Mouse (Mus musculus) c-Kit-positive CD71-positive TER-119-positive erythroid progenitor cells, embryonic 14.5 days (primary cell): ENCODE measurements around the gene Nexmif.
"Not testable (repeated sequence)": the region's sequence is repeated elsewhere in the genome, so short reads cannot be mapped to it uniquely, and the experiment has no call there.

Experiments used
- DNase-seq: peaks from one replicate; pipeline ENCODE4 v3.0.0-alpha.2; 2013; ENCODE audit warnings: low spot score

Nexmif gene

GRCm38 (mm10) chrX:104200736-104201591, at the start of gene Nexmif:
TSS of gene Nexmif (minus strand) at chrX:104201185.
- DNase-seq = no peak

- DNase-seq = no peak
These were observed 7.7 kb upstream of the Nexmif start for GRCm38 (mm10) chrX:104208701-104209100.

DNA sequence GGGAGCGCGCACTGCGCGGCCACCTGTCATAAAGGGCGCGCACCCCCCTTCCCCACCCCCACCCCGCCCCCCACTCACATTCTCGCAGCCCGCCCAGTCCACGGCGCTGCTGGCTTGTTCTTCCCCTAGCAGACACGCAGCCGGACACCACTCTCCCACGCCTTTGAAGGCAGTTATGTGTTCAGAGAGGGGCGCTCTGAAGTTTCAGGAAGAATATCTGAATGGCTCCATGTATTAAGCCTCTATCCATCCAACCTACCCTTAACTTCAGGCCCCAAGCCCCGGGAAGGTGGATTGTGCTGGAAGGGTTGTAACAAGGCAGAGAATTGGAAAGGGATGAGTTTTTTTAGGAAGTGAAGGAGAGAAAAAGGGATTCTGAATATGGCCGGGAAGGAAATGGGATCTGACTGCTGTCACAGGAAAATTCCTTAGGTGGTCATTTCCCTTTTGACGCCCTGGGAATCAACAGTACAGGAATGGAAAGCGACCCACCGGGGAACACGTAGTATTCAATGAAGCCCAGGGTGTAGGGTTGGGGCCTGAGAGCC, 681 bp upstream of the Nexmif start:
- no peak for DNase-seq

- DNase-seq = no peak
These were observed 623 bp downstream of the Nexmif start for GRCm38 (mm10) chrX:104200388-104200735.

DNA sequence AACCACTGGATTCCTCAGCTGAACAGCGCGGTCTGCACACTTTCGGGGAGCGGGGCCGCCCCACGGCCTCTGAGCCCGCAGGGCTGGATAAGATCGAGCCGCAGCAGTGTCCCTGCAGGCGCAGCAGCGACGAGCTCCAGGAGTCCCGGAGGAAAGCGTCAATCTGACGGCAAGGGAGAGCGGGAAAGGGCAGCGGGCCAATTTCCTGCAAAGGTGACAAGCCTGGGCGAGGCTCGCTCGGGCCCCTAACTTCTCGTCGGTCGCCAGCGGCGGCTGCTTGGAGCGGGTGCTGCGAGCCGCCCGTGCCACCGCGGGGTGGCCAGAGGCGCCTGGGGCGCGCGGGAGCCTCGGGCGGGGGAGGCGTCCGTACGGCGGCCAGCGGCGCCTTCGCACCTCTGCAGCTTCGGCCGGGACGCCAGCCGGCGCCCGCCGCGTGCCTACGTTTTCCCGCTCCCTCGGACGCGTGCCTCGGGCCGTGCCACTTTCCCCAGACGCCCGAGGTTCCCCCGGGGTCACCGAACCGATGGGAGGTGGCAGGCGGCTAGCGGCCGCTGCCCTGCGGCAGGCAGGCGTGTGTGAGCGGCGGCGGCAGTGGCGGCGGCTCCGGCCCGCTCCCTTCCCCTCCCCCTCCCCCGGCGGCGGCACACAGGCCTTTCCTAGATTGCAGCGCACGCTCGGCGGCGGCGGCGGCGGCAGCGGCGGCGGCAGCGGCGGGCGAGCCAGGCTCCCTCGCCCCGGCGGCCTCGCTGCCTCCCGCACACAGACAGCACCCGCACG, 1.2 kb downstream of the Nexmif start:
- DNase-seq = no peak

GRCm38 (mm10) chrX:104199070-104199469, 1.9 kb downstream of the Nexmif start:
- DNase-seq = no peak

GRCm38 (mm10) chrX:104196561-104196960, 4.4 kb downstream of the Nexmif start:
- DNase-seq = no peak

- peak; percentile 15 for DNase-seq
These were observed 21.7 kb downstream of the Nexmif start for GRCm38 (mm10) chrX:104179257-104179656.

DNA sequence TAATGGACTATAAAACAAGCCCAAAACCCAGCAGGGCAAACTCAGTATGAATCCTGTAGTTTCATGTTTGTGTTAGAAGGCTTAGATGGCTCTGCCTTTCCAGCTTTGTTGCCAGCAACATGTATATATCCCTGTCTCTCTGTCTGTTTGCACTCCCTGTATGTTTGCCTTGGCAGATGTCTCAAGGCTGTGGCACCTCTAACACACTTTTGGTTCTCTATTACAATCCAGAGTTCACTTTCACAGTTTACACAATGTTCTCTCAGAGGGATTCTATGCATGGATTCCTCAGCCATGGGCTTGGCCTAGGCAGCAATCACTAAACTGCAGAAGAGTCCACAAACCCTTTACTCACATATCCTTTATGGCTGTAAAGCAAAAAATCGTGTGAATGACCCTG, 50.9 kb downstream of the Nexmif start:
- no peak for DNase-seq

DNA sequence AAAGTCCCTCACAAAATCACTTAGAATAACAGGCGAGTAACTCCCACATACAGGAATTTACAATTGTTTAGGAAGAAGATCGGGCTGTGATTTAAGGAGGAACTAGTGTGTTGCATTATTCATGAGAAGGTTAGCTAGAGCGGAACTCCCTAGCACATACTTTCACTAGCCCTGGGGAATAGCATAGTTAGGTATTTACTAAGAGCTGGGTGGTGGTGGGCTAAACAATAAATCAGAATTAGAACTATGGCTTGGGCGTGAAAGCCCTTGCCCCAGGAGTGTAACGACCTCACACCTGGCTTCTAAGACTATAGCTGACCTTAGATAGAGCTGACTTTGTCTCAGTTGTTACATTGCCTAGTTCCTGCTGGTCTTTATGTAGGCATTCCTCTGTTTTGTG, 85.7 kb downstream of the Nexmif start:
- not testable (repeated sequence) for DNase-seq

- no peak for DNase-seq
These were observed 86.4 kb downstream of the Nexmif start for GRCm38 (mm10) chrX:104114596-104114995.

GRCm38 (mm10) chrX:104054848-104055247, 146.1 kb downstream of the Nexmif start:
- DNase-seq = no peak

DNA sequence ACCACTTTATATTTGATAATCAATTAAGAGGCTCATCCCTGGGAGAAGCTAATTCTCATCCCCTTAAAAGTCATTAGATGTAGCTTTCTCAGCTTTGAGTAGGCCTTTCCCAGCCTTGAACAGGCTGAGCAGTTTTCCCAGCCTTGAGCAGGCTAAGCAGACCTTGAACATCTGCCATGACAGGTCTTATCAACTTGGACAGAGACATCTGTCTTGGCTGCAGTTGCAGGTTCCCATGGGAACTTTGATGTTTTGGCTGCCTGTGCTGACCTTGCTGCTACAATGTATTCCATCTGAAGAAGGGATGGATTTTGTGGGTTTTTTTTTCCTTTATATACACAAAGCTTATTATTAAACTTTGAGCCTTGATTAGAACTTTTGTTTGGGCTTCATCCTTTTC, 160.7 kb downstream of the Nexmif start:
- DNase-seq = no peak

DNA sequence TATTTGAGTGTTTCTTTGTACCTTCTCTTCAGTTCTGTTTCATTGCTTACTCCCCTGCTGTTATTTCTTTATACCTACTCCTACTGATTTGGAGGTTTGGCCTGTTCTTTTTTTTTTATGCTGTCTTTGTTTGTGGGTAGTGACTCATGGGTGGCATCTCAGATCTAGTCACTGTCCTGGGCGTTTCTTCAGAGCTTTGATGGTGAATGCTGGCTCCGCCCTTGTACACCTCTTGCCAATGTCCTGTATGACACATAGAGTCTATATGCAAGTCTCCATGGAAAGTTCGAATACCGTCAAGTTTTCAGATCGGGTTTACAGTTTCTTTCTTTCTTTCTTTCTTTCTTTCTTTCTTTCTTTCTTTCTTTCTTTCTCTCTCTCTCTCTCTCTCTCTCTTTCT, 167.1 kb downstream of the Nexmif start:
- DNase-seq = no peak

GRCm38 (mm10) chrX:104032756-104033155, 168.2 kb downstream of the Nexmif start:
- no peak for DNase-seq
